Comparison of ENCODE assay signal across 8 mouse cellular contexts in genomic region chr8:91799016-91799581, GRCm38 (mm10). TPM values are rescaled to one million over a fixed set of nuclear protein-coding genes. Genes with fewer than 3 reads are reported as not detected.
DNase-seq lines count a peak whose midpoint lies in the region; ATAC-seq and TF ChIP-seq lines count a peak whose summit lies in the region.

No protein-coding gene starts in this region.

- no peaks in the 10 kb centered on the region for H3K27me3 ChIP-seq in kidney, adult 2 months (replicated peaks; ENCODE audit: control insufficient read depth, insufficient read depth, low read length)
- H3K27me3 ChIP-seq in intestine, embryonic 16.5 days (replicated peaks; ENCODE audit: control insufficient read depth, insufficient read depth, low read length), result peaks cover 75% of the 10 kb centered on the region

- H3K36me3 ChIP-seq in kidney, adult 2 months (ENCODE audit: control insufficient read depth, insufficient read depth, low read length), result peaks cover 2% of the 10 kb centered on the region
- no peaks in the 10 kb centered on the region for H3K36me3 ChIP-seq in intestine, embryonic 16.5 days (ENCODE audit: control insufficient read depth, insufficient read depth, low read length)

- no peaks in the 10 kb centered on the region for H3K9me3 ChIP-seq in intestine, embryonic 16.5 days (ENCODE audit: control insufficient read depth, low read length)

- H3K9ac ChIP-seq in intestine, embryonic 16.5 days (ENCODE audit: low read depth, low read length), result no peak overlapping the region

- peak overlapping the region; percentile 97; the same call in 1 of the 2 replicates for H3K4me2 ChIP-seq in intestine, embryonic 16.5 days (ENCODE audit: low read depth, low read length)

- TF ChIP-seq CTCF in kidney, adult 2 months (conservative IDR thresholded peaks at IDR 0.05; ENCODE audit: insufficient read depth, insufficient read length, low read depth, low read length), result no peak
- no peak for TF ChIP-seq CTCF in embryonic fibroblast, embryonic 13.5 days (IDR thresholded peaks at IDR 0.05; ENCODE audit: borderline replicate concordance, insufficient read depth, low read length)

- peak; percentile 38 for DNase-seq in kidney, adult 2 months
- no peak for DNase-seq in kidney, adult 8-10 months
- DNase-seq in neural tube, embryonic 10.5 days (ENCODE audit: extremely low spot score, low spot score), result peak; percentile 65
- no peak for DNase-seq in layer of hippocampus, postnatal 10 days (ENCODE audit: low spot score in 2 of 2)
- no peak for DNase-seq in adrenal gland, postnatal 36 days
- DNase-seq in spleen, adult 18-20 months, result no peak

- no peak for ATAC-seq in intestine, embryonic 16.5 days

- no peaks in the 10 kb centered on the region for H3K4me1 ChIP-seq in kidney, adult 2 months (ENCODE audit: control insufficient read depth, insufficient read depth, low read length)
- H3K4me1 ChIP-seq in embryonic fibroblast, embryonic 13.5 days (ENCODE audit: control insufficient read depth, insufficient read depth, low read length), result no peaks in the 10 kb centered on the region
- peaks cover 33% of the 10 kb centered on the region for H3K4me1 ChIP-seq in intestine, embryonic 16.5 days (ENCODE audit: control insufficient read depth, insufficient read depth, low read length)

- H3K4me3 ChIP-seq in kidney, adult 2 months (ENCODE audit: insufficient read depth, low read depth, low read length), result peak overlapping the region; percentile 73
- peak overlapping the region; percentile 68 for H3K4me3 ChIP-seq in embryonic fibroblast, embryonic 13.5 days (ENCODE audit: insufficient read depth, low read length)
- H3K4me3 ChIP-seq in intestine, embryonic 16.5 days (ENCODE audit: low read length), result no peak overlapping the region

- 52% methylated on average over 16 of the region's 16 CpGs for WGBS in kidney, adult 2 months
- WGBS in intestine, embryonic 16.5 days, result 38% methylated on average over 16 of the region's 16 CpGs

- H3K27ac ChIP-seq in kidney, adult 2 months (ENCODE audit: insufficient read depth, low read depth, low read length), result peak overlapping the region; percentile 86
- H3K27ac ChIP-seq in embryonic fibroblast, embryonic 13.5 days (ENCODE audit: insufficient read depth, low read length), result no peak overlapping the region
- no peak overlapping the region for H3K27ac ChIP-seq in intestine, embryonic 16.5 days (ENCODE audit: low read length)

- no peak for TF ChIP-seq POLR2A in kidney, adult 2 months (IDR thresholded peaks at IDR 0.05; ENCODE audit: low read depth, low read length)
- TF ChIP-seq POLR2A in embryonic fibroblast, embryonic 13.5 days (IDR thresholded peaks at IDR 0.05; ENCODE audit: low read depth, low read length), result no peak

RNA-seq across cellular contexts. Expression of gene Irx3, which starts 2.8 kb away (rescaled TPM):
- polyA plus RNA-seq in kidney, adult 2 months (2012; rRNA removed), result 22.3 and 28.5 TPM in 2 replicates
- 11.7 and 17.4 TPM in 2 replicates for polyA plus RNA-seq in embryonic fibroblast, embryonic 13.5 days (2011; ENCODE audit: insufficient read length, low read depth, missing spikeins)
- 0.28 and 0.49 TPM in 2 replicates for polyA plus RNA-seq in intestine, embryonic 16.5 days (2015; fragmentation: Nextera tagmentation; extraction: Ambion mirVana)
- total RNA-seq in layer of hippocampus, postnatal 10 days (2021), result under 1 TPM; 0.29 to 0.50 TPM
- total RNA-seq in adrenal gland, postnatal 36 days (2021), result 1 to 10 TPM; 9.0 to 9.5 TPM

Comparison
In these comparisons a context has a peak if more than half of its experiments do, and no peak if none do; other contexts are left out.
1. DNase-seq: peak in kidney, adult 2 months (single experiment) and neural tube, embryonic 10.5 days (single experiment); none in kidney, adult 8-10 months (0 of 2), layer of hippocampus, postnatal 10 days (0 of 2), adrenal gland, postnatal 36 days (0 of 2) and spleen, adult 18-20 months (0 of 2).